Mouse (Mus musculus): ENCODE measurements around the gene Cdh23.

The Cdh23 gene

GRCm38 (mm10) chr10:60474549-60474948 is 221.7 kb downstream of the Cdh23 start:
- DNase-seq (ENCODE audit: low spot score in 2 of 2) = no peak

GRCm38 (mm10) chr10:60473782-60474322 is 222.4 kb downstream of the Cdh23 start:
- no peak for DNase-seq (ENCODE audit: low spot score in 2 of 2)

GRCm38 (mm10) chr10:60467752-60468151 is 228.5 kb downstream of the Cdh23 start:
- no peak for DNase-seq (ENCODE audit: low spot score in 2 of 2)

- no peak for DNase-seq (ENCODE audit: low spot score in 2 of 2)
Measured at GRCm38 (mm10) chr10:60463953-60464647, 232.2 kb downstream of the Cdh23 start.

GRCm38 (mm10) chr10:60456662-60457397 is 239.5 kb downstream of the Cdh23 start:
- DNase-seq (ENCODE audit: low spot score in 2 of 2) = no peak

- DNase-seq (ENCODE audit: low spot score in 2 of 2) = no peak
Measured at GRCm38 (mm10) chr10:60455193-60455592, 241.1 kb downstream of the Cdh23 start.

GRCm38 (mm10) chr10:60447186-60447585 is 249.1 kb downstream of the Cdh23 start:
- DNase-seq (ENCODE audit: low spot score in 2 of 2) = no peak

GRCm38 (mm10) chr10:60445031-60445593 is 251.2 kb downstream of the Cdh23 start:
- peak in 1 of 2 experiments; percentile 9 for DNase-seq (ENCODE audit: low spot score in 2 of 2)

- DNase-seq (ENCODE audit: low spot score in 2 of 2) = no peak
Measured at GRCm38 (mm10) chr10:60443078-60443477, 253.2 kb downstream of the Cdh23 start.

- DNase-seq (ENCODE audit: low spot score in 2 of 2) = no peak
Measured at GRCm38 (mm10) chr10:60442321-60442720, 254.0 kb downstream of the Cdh23 start.

- DNase-seq (ENCODE audit: low spot score in 2 of 2) = no peak
Measured at GRCm38 (mm10) chr10:60432679-60433078, 263.6 kb downstream of the Cdh23 start.

GRCm38 (mm10) chr10:60430591-60430990 is 265.7 kb downstream of the Cdh23 start:
- DNase-seq (ENCODE audit: low spot score in 2 of 2) = no peak

- no peak for DNase-seq (ENCODE audit: low spot score in 2 of 2)
Measured at GRCm38 (mm10) chr10:60430001-60430400, 266.3 kb downstream of the Cdh23 start.

GRCm38 (mm10) chr10:60422756-60423155 is 273.5 kb downstream of the Cdh23 start:
- DNase-seq (ENCODE audit: low spot score in 2 of 2) = no peak

GRCm38 (mm10) chr10:60419624-60420023 is 276.7 kb downstream of the Cdh23 start:
- DNase-seq (ENCODE audit: low spot score in 2 of 2) = no peak

- DNase-seq (ENCODE audit: low spot score in 2 of 2) = peak; percentile 47 to 65
Measured at GRCm38 (mm10) chr10:60418137-60418536, 278.2 kb downstream of the Cdh23 start.

GRCm38 (mm10) chr10:60417041-60417440 is 279.2 kb downstream of the Cdh23 start:
- DNase-seq (ENCODE audit: low spot score in 2 of 2) = no peak

- DNase-seq (ENCODE audit: low spot score in 2 of 2) = no peak
Measured at GRCm38 (mm10) chr10:60413756-60414155, 282.5 kb downstream of the Cdh23 start.

- DNase-seq (ENCODE audit: low spot score in 2 of 2) = no peak
Measured at GRCm38 (mm10) chr10:60411794-60412193, 284.5 kb downstream of the Cdh23 start.

GRCm38 (mm10) chr10:60407831-60408230 is 288.5 kb downstream of the Cdh23 start:
- peak in 1 of 2 experiments; percentile 61 for DNase-seq (ENCODE audit: low spot score in 2 of 2)

- peak; percentile 32 to 64 for DNase-seq (ENCODE audit: low spot score in 2 of 2)
Measured at GRCm38 (mm10) chr10:60405460-60406177, 290.7 kb downstream of the Cdh23 start.
